Mouse (Mus musculus) left cerebral cortex, adult 11 months (tissue): ENCODE measurements around the gene Slc6a21.

ENCODE experiments used
- DNase-seq: peaks from one replicate; pipeline ENCODE4 v3.0.0; 2022; ENCODE audit warnings: low spot score

Gene Slc6a21

DNA sequence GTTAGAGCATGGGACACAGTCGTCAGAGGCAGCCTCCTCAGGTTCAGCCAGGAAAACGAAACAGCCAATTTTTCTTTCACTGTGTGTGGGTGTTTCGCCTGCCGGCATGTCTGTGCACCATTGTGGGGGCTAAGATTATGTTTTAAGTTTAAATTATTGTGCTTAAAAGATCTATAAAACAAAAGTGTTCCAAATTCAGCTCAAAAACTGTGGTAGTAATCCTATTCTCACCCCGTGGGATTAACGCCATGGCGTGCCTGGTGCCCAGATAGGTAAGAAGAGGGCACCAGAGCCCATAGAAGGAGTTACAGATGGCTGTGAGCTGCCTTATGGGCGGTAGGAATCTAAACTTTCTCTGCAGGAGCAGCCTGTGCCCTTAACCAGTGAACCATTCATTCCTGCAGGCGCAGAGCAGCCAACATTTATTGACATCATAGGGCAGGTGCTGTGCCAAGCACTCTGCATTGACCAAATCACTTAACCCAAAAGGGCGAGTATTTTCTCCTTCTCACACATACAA is 37.9 kb downstream of the Slc6a21 start:
- no peak for DNase-seq

DNA sequence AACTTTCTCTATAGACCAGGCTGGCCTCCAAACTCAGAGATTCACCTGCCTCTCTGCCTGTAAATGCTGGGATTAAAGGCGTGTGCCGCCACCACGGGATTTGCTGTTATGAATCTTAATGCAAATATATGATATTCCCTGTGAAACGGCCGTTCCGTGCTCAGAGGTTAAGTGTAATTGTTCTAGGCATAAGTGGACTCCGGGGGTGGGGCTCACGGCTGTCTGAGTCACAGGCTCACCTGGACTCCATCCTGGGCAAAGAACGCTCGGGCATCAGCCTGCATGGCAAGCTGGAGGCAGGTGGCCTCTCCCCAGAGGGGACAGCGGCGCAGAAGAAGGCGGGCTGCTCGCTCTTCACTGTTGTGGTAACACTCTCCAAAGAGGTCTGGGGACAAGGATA is 39.2 kb downstream of the Slc6a21 start:
- no peak for DNase-seq

DNA sequence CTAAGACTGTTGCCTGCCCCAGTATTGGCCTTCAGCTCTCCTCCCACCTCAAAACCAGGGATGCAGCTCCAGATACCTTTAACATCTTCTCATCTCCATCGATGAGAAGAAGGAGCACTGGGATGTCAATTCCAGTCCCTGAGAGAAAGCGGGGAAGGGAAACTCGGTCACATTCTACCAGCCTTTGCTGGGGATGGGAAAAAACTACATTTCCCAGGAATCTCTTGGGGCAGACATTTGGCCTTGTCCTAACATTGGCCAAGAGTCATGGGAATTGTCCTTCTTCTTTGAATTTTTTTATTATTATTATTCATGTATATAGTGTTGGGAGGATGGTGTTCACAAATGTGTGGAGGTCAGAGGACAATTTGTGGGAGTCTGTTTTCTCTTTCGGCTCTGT is 44.9 kb downstream of the Slc6a21 start:
- no peak for DNase-seq

DNA sequence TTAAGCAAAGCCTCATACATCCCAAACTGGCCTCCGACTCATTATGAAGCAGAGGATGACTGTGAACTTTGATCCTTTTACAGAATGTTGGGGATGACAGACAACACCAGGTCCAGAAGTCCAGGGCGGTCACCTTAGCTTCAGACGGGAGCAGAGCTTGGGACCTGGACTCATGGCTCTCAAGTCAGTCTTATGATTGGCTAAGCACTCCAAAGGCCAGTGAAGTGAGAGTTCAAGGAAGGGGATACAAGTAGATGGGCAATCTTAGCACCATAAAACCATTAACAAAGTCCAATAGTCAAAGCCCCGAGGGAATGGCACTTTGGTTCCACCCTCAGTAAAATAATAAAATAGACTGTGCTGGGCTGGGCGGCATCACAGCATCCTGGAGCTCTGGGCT is 45.8 kb downstream of the Slc6a21 start:
- DNase-seq: no peak

DNA sequence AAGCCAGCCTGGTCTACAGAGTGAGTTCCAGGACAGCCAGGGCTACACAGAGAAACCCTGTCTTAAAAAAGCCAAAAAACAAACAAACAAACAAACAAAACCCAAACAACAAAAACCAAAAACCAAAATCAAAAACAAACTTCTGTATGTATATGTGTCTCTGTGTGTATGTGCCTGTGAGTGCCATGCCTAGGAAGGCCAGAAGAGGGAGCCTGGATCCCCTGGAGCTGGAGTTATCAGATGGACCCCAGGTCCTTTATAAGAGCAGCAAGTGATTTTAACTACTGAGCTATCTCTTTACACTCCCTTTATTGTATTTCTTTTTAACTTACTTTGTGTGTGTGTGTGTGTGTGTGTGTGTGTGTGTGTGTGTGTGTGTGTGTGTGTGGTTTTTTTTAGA is 48.5 kb downstream of the Slc6a21 start:
- no peak for DNase-seq

DNA sequence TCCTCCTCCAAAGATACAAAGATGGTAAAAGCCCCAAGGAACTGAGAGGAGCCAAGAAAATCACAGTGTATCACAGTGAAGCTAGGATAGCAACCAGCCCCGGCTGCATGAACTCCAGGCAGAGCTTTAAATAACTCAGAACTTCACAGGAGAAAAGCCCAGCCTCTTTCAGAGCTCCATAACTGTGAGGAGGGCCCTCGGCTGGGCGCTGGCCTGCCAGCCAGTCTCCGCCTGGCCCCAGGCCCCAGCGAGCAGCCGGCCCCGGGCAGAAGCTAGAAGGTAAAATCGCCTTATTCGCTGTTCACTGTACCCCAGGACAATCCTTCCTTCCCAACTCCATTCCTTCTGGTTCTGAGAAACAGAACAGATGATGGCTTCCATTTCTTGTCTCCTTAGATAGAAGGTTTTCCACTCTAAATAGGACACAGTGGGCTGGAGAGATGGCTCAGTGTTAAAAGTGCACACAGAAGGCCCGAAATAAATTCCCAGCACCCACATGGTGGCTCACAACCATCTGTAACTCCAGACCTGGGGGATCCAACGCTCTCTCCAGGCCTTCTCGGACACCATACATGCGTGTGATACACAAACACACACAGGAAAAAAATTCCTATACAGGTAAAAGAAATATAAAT is 51.6 kb downstream of the Slc6a21 start:
- no peak for DNase-seq

DNA sequence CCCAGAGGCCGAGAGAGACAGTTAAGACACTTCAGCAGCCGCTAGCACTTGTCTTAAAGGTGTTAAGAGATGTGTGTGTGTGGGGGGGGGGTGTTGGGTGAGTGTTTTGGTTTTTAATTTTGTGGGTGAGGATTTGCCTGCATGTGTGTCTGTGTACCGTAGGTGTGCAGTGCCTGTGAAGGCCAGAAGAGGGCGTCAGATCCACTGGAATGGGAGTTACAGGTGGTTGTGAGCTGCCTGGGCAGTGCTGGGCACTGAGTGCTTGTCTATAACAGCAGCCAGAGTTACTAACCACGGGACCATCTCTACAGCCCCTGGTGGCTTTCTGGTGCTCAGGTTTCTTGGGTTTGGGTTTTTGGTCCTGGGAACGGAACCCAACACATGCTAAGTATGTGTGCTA is 54.2 kb downstream of the Slc6a21 start:
- DNase-seq: no peak

DNA sequence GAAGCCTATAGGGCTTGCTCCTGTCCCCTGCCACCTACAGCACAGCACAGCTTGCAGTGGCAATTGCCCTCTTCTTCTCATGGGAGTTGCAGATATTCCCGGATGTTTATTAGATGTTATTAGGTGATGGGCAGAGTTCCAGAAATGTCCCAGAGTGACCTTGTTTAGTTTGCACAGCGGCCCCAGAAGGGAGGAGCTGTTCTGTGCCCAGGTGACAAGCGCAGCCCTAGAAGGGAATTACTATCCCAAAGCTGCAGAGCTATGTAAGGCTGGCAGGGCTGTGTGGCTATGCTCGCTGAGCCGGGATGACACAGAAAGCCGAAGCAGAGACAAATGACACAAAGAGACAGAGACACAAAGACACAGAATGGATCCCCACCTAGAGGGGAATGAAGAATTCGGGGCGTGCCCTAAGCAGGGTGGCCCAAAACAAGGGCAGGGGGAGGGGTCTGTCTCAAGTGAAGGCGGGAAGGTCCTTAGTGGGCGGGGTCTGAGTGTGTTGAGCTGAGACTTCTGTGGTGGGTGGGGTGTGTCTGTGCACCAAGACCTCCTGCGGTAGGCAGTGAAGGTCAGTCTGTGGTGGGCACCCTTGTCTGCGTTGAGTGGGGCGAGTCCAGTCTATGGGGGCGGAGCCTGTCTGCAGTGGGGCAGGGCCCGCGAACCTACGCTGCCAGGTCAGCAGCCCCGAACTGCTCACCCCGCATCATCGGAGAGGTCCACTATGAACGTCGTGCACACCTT is 55.5 kb downstream of the Slc6a21 start:
- DNase-seq: no peak

DNA sequence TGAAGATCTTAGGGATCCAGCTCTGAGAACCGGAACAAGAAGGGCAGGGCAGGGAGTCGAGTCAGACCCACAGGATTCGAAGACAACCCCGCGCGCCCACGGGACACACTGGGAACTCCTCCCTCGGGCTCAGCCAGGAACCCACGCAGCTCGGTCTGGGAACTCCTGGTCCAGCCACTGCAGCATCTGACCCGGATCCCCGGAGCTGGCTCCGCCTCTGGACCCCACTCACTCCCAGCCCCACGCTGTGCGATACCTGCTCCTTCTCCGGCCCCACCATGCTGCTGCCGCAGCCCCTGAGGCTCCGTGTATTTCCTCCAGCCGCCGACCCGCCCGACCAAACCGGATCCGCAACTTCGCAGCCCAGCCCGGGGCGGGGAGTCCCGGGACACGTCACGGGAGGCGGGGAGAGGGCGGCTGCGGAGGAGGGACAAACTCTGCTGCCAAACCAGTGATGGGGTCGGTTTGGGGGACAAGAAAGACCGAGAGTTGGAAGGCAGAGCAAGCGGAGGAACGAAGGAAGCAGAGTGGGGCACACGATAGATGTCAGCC is 56.2 kb downstream of the Slc6a21 start, which contains the start of gene Trpm4:
Gene Trpm4, minus strand, starts transcription at position 350 of the 552 bp plus-strand sequence.
- DNase-seq: no peak

DNA sequence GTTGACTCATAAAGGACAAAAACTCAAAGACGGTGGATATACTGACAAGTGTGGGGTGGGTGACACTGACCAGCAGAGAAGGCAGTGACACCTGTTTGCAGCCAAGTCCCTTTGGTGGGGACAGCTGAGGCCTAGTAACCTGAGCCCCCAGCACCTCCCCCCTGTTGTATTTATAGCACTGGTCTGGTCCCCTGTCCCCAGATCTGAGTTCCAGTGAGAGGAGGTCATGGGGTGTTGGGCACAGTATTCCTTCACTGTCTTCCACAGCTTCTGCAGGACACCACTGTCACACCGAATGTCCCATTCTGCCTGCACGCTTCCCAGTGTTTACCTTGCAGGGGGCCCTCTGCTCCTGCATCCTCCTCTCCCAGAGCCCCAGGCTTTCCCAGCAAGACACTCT is 57.3 kb downstream of the Slc6a21 start:
- DNase-seq: no peak

DNA sequence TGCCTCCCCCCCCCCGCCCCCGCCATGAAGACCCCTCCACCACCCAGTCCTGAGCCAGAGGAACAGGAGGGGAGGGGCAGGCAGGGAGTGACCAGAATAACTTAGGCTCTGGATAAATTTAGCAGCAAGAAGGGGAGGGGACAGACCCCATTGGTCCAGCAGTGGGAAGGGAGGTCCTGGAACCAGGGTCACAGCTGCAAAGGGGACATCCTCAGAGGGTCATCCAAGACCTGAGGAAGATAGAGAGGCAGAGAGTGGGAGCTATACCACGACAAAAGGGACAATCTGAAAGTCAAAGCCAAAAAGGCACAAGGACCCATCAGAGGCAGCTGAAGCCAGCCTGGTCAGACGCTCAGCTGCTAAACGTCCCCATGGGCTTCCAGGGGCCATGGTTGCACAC is 57.7 kb downstream of the Slc6a21 start, which contains the start of gene Hrc:
Gene Hrc, plus strand, starts transcription at position 235 of the 400 bp plus-strand sequence.
- no peak for DNase-seq

DNA sequence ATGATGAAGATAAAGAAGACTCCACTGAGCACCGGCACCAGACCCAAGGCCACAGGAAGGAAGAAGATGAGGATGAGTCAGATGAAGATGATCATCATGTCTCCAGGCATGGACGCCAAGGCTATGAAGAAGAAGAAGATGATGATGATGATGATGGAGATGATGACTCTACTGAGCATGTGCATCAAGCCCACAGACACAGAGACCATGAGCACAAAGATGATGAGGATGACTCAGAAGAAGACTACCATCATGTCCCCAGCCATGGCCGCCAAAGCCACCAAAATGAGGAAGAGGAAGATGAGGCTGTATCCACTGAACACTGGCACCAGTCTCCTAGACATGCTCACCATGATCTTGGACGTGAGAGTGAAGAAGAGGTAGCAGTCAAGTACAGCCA is 59.0 kb downstream of the Slc6a21 start:
- DNase-seq: no peak

DNA sequence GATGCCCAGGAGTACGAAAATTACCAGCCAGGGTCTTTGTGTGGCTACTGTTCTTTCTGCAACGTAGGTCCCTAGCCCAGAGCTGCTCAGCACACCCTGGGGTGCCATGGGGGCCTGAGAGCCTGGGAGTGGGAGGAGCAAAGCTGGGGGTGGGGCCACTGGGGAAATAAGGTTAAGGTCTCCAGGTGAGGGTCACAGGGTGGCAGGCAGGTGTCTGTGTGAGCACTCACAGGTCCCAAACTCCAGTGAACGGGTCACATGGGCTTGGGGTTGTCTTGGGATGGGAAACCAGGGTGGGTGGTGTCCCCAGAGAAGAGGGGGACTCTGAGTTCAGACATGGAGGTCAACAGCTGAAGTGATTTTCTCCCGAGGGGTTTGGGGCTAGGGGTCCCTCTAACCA is 60.2 kb downstream of the Slc6a21 start:
- no peak for DNase-seq

DNA sequence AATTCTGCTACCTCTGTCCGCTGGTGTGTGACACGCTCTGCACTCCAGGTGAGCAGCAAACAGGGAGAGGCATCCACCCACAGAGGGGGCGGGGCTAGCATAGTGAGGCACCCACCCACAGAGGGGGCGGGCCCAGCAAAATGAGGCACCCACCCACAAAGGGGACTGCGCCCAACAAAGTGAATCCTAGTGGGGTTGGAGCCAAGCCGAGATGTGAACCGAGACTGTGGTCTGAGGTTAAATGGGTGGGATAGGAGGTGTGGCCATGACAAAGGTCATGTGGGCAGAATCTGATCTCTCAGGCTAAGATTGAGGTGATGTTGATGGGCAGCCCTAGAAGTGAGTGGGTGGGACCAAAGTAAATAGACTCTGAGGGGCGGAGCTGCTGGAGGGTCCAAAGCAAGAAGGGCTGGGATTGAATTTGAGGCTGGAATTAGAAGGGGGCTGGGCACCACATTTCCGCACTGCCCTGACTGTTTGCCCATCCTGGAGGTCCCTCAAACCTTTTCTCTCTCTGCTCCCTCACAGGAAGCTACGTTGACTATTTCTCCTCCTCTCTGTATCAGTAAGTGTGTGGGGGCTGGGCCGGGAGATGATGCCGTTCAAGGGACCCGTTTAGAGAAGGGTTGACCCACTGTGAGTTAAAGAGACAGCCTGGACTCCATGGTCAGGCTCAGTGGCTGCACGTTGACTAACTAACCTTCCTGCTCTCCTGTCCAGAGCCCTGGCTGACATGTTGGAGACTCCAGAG is 61.0 kb downstream of the Slc6a21 start:
- DNase-seq: no peak
